Mouse (Mus musculus) duodenum, adult 2 months (tissue): ENCODE measurements around the gene Camk1g. TPM values are rescaled to one million over a fixed set of nuclear protein-coding genes. Genes with fewer than 3 reads are reported as not detected.

Experiments used
- polyA plus RNA-seq: library from polyadenylated mRNA; depleted of rRNA; stranded (reverse); fragments of >200 nt; gene quantifications from 2 replicates; pipeline ENCODE4 v1.2.3, GENCODE M21; 2012; ENCODE audit warnings: low replicate concordance; rRNA removed

The Camk1g gene
- polyA plus RNA-seq: 0.41 and 0.97 TPM in 2 replicates

GRCm38 (mm10) chr1:193370096-193370495 is at the start of gene Camk1g:
TSS of gene Camk1g (minus strand) at chr1:193370298.

Other genes starting within 250 kb of the Camk1g start
- 3.5 and 5.8 TPM in 2 replicates for gene Diexf, start 240.0 kb downstream of the Camk1g start, polyA plus RNA-seq
- 108 and 113 TPM in 2 replicates for gene Irf6, start 217.2 kb downstream of the Camk1g start, polyA plus RNA-seq
- 0.99 and 1.5 TPM in 2 replicates for gene A130010J15Rik, start 202.3 kb downstream of the Camk1g start, polyA plus RNA-seq
- gene Traf3ip3, start 168.6 kb downstream of the Camk1g start, polyA plus RNA-seq: 1.1 and 2.0 TPM in 2 replicates
- 13.4 and 15.4 TPM in 2 replicates for gene Lamb3, start 162.6 kb downstream of the Camk1g start, polyA plus RNA-seq
- 4.6 and 14.5 TPM in 2 replicates for gene Hsd11b1, start 106.2 kb downstream of the Camk1g start, polyA plus RNA-seq
- 25.7 and 44.2 TPM in 2 replicates for gene G0s2, start 97.1 kb downstream of the Camk1g start, polyA plus RNA-seq